Mouse (Mus musculus): ENCODE data around the gene Larp4b.
A peak's percentile ranks its signal among the peaks of the same experiment; 100 is the strongest.

Larp4b gene

DNA sequence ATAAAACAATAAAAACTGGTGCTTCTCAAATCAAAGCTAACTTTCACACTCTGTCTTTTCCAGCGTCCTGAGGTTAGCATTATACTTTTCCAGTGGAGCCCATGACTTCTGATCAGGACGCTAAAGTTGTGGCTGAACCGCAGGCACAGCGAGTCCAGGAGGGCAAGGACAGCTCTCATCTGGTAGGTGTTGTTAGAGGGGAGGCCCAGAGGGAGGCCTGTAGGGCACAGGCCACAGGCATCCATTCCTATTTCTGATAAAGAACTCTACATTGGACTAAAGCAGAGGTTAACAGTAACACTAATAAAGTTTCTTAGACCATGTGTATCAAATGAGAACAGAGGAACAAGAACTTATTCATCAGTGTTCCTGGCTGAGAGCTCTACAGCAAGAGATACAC lies 28.4 kb downstream of the Larp4b start:
- no peak for DNase-seq (ENCODE audit: inconsistent ontology term)

DNA sequence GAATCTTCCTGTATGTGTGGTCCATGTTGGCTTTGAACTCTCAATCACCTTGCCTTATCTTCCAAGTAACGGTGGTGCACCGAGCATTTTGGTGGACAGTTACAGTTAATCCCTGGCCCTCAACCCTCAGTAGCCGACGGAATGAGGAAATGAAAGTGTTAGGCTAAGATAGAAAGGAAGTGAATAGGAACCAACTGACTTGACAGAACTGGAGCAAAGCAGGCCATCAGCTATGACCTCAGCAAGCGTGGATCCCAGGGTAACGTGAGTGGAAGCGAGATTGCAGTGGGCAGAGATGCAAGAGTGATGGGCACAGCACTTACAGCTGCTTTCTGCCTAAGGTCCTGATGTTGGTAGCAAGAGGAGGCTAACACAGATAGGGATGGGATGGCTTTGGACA lies 31.5 kb downstream of the Larp4b start:
- no peak for DNase-seq (ENCODE audit: inconsistent ontology term)

- DNase-seq (ENCODE audit: inconsistent ontology term) = no peak
These were observed 34.0 kb downstream of the Larp4b start for GRCm38 (mm10) chr13:9127715-9128114.

GRCm38 (mm10) chr13:9128707-9129314 lies 35.1 kb downstream of the Larp4b start:
- no peak for DNase-seq (ENCODE audit: inconsistent ontology term)

DNA sequence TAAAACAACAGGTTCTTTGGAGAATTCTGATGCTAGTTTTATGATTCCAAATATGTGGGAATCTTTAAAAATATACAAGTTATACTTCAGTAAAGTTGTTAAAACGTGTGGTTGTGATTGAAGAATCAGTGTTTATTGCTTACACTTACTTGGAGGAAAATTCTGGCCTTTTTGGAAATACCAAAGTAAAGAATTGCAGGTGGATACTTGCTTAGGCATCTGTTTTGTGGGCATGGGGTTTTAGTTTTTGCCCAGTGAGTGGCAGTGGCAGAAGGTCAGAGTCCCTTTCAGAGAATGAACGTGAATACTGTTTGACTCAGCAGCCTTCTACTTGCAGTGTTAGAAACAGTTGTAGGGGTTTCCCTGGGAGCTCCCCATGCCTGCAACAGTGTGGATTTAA lies 40.7 kb downstream of the Larp4b start:
- DNase-seq (ENCODE audit: inconsistent ontology term) = no peak

DNA sequence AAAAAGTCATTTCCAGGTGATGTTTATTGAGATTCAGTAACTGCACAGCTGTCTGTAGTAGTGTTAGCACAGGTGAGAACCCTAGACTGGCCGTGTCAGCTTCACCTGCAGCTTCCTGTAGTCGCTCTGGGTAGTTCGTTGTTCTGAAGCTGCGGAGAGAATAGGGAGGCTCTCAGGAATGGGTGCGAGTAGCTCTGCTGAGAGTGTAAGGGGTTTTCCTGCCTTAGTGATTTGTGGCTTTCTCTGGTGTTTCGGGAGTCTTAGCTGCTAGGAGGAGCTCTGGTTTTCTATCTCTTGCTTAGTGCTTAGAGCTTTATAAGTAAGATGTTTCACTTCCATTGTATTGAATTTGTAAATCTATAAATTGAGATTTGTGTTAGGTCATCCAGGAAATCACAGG lies 42.4 kb downstream of the Larp4b start:
- no peak for DNase-seq (ENCODE audit: inconsistent ontology term)

GRCm38 (mm10) chr13:9136733-9137132 lies 43.1 kb downstream of the Larp4b start:
- no peak for DNase-seq (ENCODE audit: inconsistent ontology term)

DNA sequence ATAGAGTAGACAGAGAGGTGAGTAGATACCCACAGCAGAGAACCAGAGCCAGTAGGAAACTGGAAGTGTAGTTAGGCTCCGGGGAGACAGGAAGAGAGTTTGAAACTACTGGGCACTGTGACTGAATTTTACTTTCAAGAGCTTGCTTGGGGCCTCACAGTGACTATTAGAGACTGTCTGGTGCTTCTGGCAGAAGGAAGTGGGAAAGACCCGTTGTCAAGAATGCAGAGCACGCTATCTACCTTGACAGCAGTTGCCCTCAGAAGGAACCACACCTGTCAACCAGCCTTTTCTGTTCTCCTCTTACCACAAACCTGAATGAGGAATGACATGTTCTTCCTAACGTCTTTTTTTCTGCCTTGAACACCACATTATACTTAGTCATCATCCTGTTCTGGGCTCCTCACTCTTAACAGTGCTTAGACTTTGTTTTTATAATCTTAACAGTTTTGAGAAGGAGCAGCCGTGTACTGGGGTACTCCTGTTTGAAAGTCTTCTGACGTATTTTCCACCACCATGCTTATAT lies 45.8 kb downstream of the Larp4b start:
- DNase-seq (ENCODE audit: inconsistent ontology term) = no peak

DNA sequence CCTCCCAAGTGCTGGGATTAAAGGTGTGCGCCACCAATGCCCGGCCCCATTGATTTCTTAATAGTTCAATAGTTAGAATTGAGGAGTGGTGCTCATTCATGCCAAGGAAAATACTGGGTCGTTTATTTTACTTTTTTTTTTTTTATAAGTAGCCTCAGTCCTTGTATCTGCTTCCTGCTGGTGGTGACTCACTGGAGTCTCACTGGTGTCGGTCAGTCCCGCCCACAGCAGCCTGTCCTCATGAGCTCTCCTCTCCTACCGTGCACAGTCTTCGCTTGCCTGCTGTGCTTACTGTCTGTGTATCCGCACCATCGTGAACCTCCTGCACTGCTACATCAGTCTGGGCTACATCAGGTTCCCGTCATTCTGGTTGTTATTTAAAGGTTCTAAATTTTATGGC lies 46.5 kb downstream of the Larp4b start:
- peak; percentile 64 for DNase-seq (ENCODE audit: inconsistent ontology term)

GRCm38 (mm10) chr13:9142371-9142770 lies 48.7 kb downstream of the Larp4b start:
- peak; percentile 93 for DNase-seq (ENCODE audit: inconsistent ontology term)

DNA sequence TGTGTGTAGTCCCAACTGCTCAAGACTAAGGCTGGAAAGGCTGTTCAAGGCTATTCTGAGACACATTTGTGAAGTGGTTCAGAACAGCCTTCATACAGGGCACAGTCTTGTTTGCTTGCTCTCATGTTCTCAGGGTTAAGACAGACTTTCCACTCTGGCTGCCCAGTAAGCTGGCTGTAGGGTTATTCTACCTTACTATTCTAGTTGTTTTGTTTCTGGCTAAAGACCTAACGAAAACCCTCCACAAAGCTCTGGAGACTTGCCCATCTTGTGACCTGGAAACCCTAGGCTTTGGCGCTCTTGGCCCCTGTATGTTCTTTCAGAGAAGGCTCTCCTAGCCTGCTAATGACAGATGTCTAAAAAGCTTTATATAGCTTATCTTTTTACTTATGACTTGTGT lies 55.1 kb downstream of the Larp4b start:
- DNase-seq (ENCODE audit: inconsistent ontology term) = no peak

DNA sequence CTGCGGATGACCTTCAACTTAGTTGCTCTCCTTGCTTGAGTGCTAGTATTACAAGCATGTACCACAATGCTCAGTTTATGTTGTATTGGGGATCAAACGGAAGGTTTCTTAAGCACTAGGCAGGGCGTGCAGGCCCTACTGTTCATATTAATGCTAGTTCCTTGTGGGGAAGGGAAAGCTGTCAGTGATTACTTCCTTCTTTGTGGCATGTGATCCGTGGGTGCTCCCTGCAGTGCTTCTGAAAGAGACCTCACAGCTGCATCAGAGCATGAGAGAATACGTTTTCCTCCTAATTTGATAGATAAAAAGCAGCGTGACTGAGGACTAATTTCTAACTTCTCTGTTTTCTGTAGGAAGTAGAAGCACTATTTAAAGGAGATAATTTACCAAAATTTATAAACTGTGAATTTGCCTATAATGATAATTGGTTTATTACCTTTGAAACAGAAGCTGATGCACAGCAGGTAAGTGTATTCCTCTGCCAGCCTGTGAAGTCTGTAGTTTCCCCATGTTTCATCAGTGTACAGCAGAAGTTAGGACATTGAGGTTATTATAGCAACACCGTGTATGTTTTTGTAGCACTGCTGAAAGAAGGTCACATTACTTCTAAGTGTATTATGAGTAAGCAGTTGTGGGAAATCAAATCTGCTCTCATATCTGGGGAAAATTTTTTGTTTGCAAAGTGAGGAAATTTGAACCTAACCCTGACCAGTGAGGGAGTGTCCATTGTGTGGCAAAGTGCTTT lies 56.0 kb downstream of the Larp4b start:
- DNase-seq (ENCODE audit: inconsistent ontology term) = peak; percentile 14

DNA sequence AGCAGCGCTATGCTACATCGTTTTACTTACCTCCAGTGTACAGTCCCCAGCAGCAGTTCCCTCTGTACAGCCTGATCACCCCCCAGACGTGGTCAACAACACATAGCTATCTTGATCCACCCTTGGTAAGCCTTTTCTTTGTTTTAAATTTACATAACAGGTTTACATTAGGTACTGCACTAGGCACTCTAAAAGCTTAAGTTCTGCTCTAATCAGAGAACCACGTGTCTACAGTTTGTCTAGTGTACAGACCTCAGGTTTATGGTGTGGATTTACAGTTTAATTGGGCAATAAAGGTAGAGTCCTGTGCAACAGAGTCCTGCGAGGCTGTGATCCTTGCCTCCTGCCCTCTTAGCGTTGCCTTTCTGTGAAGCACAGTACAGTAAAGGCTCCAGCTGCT lies 57.4 kb downstream of the Larp4b start:
- no peak for DNase-seq (ENCODE audit: inconsistent ontology term)

DNA sequence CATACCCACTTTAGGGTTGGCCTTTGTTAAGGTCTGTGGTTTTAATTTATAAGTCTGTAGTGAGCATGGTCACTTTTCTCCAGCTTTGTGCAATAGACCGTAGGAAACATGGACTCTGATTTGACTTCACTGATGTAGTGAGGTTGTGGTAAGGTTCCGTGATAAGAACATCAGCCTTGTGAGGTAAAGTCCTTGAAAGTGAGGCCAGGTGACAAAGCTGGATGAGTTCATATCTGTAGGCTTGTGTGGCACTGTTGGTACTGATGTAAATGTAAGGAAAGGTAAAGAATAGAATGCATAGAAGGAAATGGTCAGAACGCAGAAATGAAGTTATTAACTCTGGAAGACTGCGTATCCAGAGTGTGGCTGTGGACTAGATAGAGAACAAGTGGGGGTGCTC lies 57.9 kb downstream of the Larp4b start:
- DNase-seq (ENCODE audit: inconsistent ontology term) = no peak

- DNase-seq (ENCODE audit: inconsistent ontology term) = no peak
These were observed 58.6 kb downstream of the Larp4b start for GRCm38 (mm10) chr13:9152267-9152666.

DNA sequence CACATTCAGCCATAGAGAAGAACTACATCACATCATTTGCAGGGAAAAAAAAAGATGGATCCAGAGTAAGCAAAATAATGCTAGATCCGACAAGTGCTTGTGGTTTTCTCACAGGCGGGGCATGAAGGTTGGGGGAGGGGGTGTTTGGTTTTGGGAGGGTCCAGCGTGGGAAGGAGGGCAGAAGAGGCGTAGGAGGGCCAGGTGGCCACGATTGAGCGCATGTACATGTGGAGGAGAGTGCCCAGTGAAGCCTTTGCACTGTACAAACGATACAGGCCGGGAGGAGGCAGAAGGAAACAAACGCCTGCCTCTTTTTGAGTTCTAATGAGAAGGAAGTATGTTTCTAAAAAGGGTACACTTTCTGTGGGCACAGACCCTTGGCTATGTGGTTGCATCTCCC lies 60.1 kb downstream of the Larp4b start:
- no peak for DNase-seq (ENCODE audit: inconsistent ontology term)

DNA sequence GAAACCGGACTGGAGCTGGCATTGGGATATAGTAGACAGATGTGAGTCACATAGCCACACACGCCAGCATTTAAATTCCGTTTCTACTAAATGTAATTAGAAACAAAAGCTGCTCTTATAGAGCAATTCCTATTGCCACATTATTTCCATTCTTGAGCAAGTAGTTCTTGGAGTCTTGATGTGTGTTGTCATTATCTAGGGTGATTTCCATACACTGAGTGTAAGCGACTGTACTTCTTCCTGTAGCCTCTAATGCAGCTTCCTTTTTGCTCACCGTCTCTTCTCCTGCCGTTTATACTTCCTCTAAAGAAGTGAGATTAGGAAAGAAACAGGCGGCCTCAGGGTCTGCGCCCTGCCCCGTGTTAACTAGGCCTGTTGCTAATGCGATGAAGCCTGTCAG lies 65.6 kb downstream of the Larp4b start:
- no peak for DNase-seq (ENCODE audit: inconsistent ontology term)

DNA sequence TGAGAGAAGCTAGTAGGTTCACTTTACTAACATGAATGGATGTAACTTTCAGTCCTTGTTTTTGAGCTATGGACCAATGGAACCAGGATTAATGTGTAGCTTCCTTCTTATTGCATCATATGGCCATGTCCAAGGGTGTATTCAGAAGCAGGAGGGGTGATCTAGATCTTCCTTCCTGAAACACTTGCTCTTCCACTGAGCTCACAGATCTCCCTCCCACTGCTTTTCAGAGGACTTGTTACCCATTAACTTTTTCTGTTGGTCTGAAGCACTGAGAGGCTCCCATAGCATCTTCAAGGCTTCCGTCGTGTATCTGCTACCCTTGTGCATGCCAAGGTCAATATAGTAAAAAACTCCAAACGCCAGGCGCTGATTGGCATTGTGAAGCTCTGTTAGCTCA lies 69.2 kb downstream of the Larp4b start:
- DNase-seq (ENCODE audit: inconsistent ontology term) = no peak

DNA sequence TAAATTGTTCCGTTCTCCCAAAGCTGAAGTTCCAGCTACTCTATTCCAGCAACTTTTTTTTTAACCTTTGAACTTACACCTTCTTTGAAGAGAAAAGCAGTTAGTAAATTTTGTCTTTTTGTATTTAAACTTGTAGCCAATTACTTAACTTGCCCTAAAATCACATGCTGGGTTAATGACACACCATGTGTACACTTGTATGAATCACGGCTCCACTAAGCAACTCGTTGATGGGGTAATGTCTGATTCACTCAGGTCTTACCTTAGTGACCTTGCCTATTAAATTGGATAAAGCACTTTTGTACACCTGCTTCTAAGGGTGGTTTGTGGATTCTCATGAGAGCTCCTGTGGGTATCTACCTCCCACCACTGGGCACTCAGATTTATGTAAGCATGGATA lies 74.2 kb downstream of the Larp4b start:
- DNase-seq (ENCODE audit: inconsistent ontology term) = no peak

GRCm38 (mm10) chr13:9169616-9170015 lies 75.9 kb downstream of the Larp4b start:
- no peak for DNase-seq (ENCODE audit: inconsistent ontology term)

DNA sequence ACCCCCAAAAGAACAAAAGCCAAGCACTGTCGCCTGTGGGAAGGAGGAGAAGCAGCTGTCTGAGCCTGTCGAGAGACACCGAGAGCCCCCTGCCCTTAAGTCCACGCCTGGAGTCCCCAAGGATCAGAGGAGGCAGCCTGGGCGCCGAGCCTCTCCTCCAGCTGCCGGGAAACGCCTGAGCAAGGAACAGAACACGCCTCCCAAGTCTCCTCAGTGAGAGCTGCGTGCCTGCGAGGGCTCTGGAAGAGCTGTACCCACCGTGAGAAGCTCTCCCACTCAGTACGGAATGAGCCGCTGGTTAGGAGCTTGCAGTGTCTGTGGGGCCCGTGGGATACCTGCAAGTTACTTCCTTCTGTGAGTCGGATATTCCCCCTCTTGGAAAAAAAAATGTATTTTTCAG lies 77.0 kb downstream of the Larp4b start:
- no peak for DNase-seq (ENCODE audit: inconsistent ontology term)

DNA sequence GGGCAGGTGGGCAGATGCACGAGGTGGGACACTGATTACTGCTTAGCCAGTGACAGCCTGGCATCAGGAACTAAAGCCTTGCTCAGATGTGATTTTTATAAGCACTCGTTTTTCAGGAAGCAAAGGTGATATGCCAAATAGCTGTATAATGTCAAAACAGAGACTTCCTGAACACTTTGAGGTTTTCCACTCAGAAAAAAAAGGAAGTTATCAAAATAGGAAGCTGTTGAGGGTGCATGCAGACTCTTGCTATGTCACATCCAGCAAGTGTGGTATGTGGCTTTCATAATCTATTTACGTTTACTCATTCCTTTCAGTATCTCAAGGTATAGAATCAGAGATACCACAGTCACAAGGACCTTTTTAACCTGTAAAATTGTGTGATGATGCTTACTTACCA lies 79.7 kb downstream of the Larp4b start:
- DNase-seq (ENCODE audit: inconsistent ontology term) = no peak

GRCm38 (mm10) chr13:9175171-9175570 lies 81.5 kb downstream of the Larp4b start:
- no peak for DNase-seq (ENCODE audit: inconsistent ontology term)

DNA sequence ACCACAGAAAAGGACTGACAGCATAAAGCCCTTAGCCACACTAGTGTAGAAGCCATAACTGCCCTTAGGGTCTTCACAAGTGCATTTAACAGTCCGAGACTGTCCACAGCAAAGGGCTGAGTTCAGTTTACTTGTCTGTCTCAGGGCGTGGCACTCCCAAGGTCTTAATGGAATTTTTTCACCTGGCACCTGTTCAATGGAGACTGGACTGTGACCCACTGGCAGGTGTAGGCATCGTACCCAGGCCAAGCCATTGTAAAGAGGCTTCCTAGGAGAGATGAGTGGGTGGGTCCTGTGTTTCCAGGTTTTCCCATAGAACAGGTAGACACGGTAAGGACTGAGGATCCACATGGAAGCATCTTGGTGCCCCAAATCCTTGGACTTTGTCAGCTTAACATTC lies 84.6 kb downstream of the Larp4b start:
- no peak for DNase-seq (ENCODE audit: inconsistent ontology term)
